Mouse (Mus musculus) bone marrow macrophage, adult 2 months (primary cell): ENCODE measurements around the gene Dnah17.

Experiments
- CTCF ChIP-seq: IDR thresholded peaks from 2 replicates; pipeline ENCODE4 v1.5.1; 2012; ENCODE audit warnings: low read depth, mild to moderate bottlenecking, low read length, moderate library complexity
- POLR2A ChIP-seq: IDR thresholded peaks from 2 replicates; pipeline ENCODE4 v1.6.1; 2012; ENCODE audit warnings: mild to moderate bottlenecking, low read depth, low read length, borderline replicate concordance

- TF ChIP-seq POLR2A (no peak), CTCF (no peak)
Measured at GRCm38 (mm10) chr11:118143731-118144130, 13.3 kb upstream of the Dnah17 start.
